In genomic region chr2:79010273-79010672, GRCm38 (mm10) we compare ENCODE assay signal across 21 mouse cellular contexts.
DNase-seq lines count a peak whose midpoint lies in the region; ATAC-seq lines count a peak whose summit lies in the region.
"Had no signal": no experiment of that assay in that cellular context is flagged by ENCODE, and none has a peak within 500 bp of the region (broad histone marks: within the 10 kb centered on the region; RNA-seq: fewer than 3 reads in every experiment).

No protein-coding gene starts in this region.

- peak; percentile 51 for DNase-seq in forebrain, embryonic 14.5 days (ENCODE audit: low spot score)
- DNase-seq in layer of hippocampus, adult 18-20 months (ENCODE audit: low spot score in 2 of 2): peak; percentile 13 to 48
- DNase-seq in layer of hippocampus, postnatal 10 days (ENCODE audit: low spot score in 2 of 2): no peak
- DNase-seq in 3T3-L1 (ENCODE audit: low read depth, low spot score): peak; percentile 42
- DNase-seq in brain, embryonic 18.5 days (ENCODE audit: low read depth, low spot score): peak; percentile 30
- DNase-seq in gastrocnemius, adult 18-20 months (ENCODE audit: low spot score): no peak
- DNase-seq: cerebellum, adult 8-10 months; heart, postnatal 36 days; kidney, adult 2 months; kidney, postnatal 10 days; lung, postnatal 14 days; midbrain, embryonic 14.5 days; right cerebral cortex, postnatal 25 days; spleen, adult 18-20 months had no signal

- no peak overlapping the region for H3K27ac ChIP-seq in forebrain, embryonic 14.5 days (ENCODE audit: low read depth, low read length)
- no peak overlapping the region for H3K27ac ChIP-seq in forebrain, embryonic 15.5 days (replicated peaks)
- no peak overlapping the region for H3K27ac ChIP-seq in hindbrain, embryonic 12.5 days
- H3K27ac ChIP-seq: forebrain, embryonic 10.5 days; heart, embryonic 15.5 days; hindbrain, embryonic 14.5 days had no signal

- no peak for ATAC-seq in forebrain, embryonic 14.5 days
- ATAC-seq in forebrain, embryonic 15.5 days (replicated peaks): no peak
- no peak for ATAC-seq in hindbrain, embryonic 12.5 days (ENCODE audit: low FRiP score)

- H3K9me3 ChIP-seq in forebrain, embryonic 14.5 days (replicated peaks; ENCODE audit: control insufficient read depth, low read length): no peaks in the 10 kb centered on the region; the same call in 1 of the 2 replicates
- H3K9me3 ChIP-seq in forebrain, embryonic 15.5 days: no peaks in the 10 kb centered on the region
- no peaks in the 10 kb centered on the region for H3K9me3 ChIP-seq in hindbrain, embryonic 12.5 days (replicated peaks)
- H3K9me3 ChIP-seq: forebrain, embryonic 10.5 days had no signal

- H3K4me3 ChIP-seq in forebrain, embryonic 14.5 days (ENCODE audit: low read depth, low read length): no peak overlapping the region
- H3K4me3 ChIP-seq in forebrain, embryonic 15.5 days: no peak overlapping the region
- no peak overlapping the region for H3K4me3 ChIP-seq in hindbrain, embryonic 12.5 days
- H3K4me3 ChIP-seq: forebrain, embryonic 10.5 days; heart, embryonic 15.5 days; megakaryocyte, embryonic 14.5 days had no signal

- H3K36me3 ChIP-seq in forebrain, embryonic 14.5 days (ENCODE audit: control insufficient read depth, insufficient read depth, low read length): no peaks in the 10 kb centered on the region
- H3K36me3 ChIP-seq in forebrain, embryonic 15.5 days: no peaks in the 10 kb centered on the region
- no peaks in the 10 kb centered on the region for H3K36me3 ChIP-seq in hindbrain, embryonic 12.5 days
- H3K36me3 ChIP-seq: forebrain, embryonic 10.5 days; G1E; heart, embryonic 15.5 days had no signal

- no peaks in the 10 kb centered on the region for H3K4me1 ChIP-seq in forebrain, embryonic 14.5 days (ENCODE audit: control insufficient read depth, insufficient read depth, low read length)
- H3K4me1 ChIP-seq in forebrain, embryonic 15.5 days: 0 out of 2 replicates have a peak, but pooled peaks cover 3% of the 10 kb centered on the region
- H3K4me1 ChIP-seq in hindbrain, embryonic 12.5 days: no peaks in the 10 kb centered on the region
- H3K4me1 ChIP-seq: forebrain, embryonic 10.5 days; heart, embryonic 15.5 days had no signal

- H3K9ac ChIP-seq in forebrain, embryonic 14.5 days (ENCODE audit: low read length): no peak overlapping the region
- H3K9ac ChIP-seq in forebrain, embryonic 15.5 days (replicated peaks): no peak overlapping the region
- H3K9ac ChIP-seq in hindbrain, embryonic 12.5 days: no peak overlapping the region
- H3K9ac ChIP-seq: heart, embryonic 15.5 days; hindbrain, embryonic 14.5 days had no signal

- H3K4me2 ChIP-seq in forebrain, embryonic 14.5 days (ENCODE audit: low read length): no peak overlapping the region
- H3K4me2 ChIP-seq in forebrain, embryonic 15.5 days (replicated peaks): no peak overlapping the region
- no peak overlapping the region for H3K4me2 ChIP-seq in hindbrain, embryonic 12.5 days (replicated peaks)
- H3K4me2 ChIP-seq: heart, embryonic 15.5 days; hindbrain, embryonic 14.5 days had no signal

- 68% methylated on average over 2 of the region's 2 CpGs for WGBS in forebrain, embryonic 14.5 days
- WGBS in forebrain, embryonic 15.5 days: 75% methylated on average over 2 of the region's 2 CpGs
- WGBS in hindbrain, embryonic 12.5 days: 85% methylated on average over 2 of the region's 2 CpGs

- no peaks in the 10 kb centered on the region for H3K27me3 ChIP-seq in forebrain, embryonic 14.5 days (replicated peaks; ENCODE audit: control insufficient read depth, insufficient read depth, low read length)
- no peaks in the 10 kb centered on the region for H3K27me3 ChIP-seq in forebrain, embryonic 15.5 days
- H3K27me3 ChIP-seq in hindbrain, embryonic 12.5 days: no peaks in the 10 kb centered on the region
- H3K27me3 ChIP-seq: heart, embryonic 15.5 days; megakaryocyte, embryonic 14.5 days had no signal

Comparison
In these comparisons a context has a peak if more than half of its experiments do, and no peak if none do; other contexts are left out.
1. DNase-seq: peak in forebrain, embryonic 14.5 days (single experiment), layer of hippocampus, adult 18-20 months (2 of 2), 3T3-L1 (single experiment) and brain, embryonic 18.5 days (single experiment); none in layer of hippocampus, postnatal 10 days (0 of 2) and gastrocnemius, adult 18-20 months (single experiment).